Mouse (Mus musculus): ENCODE data around the gene Taf8. TPM values are rescaled to one million over a fixed set of nuclear protein-coding genes. Genes with fewer than 3 reads are reported as not detected.

Taf8 gene
- total RNA-seq, 2 experiments from 2014 or later = 20.5 to 26.2 TPM

GRCm38 (mm10) chr17:47440359-47440890, 61.7 kb downstream of the Taf8 start:
- no peak for DNase-seq (ENCODE audit: low spot score in 2 of 2)
- Histone ChIP-seq H3K27ac (no peak overlapping the region), H3K4me3 (no peak overlapping the region)
- no peak for TF ChIP-seq CTCF (conservative IDR thresholded peaks at IDR 0.05)

GRCm38 (mm10) chr17:47439396-47440028, 62.6 kb downstream of the Taf8 start:
- no peak for TF ChIP-seq CTCF (conservative IDR thresholded peaks at IDR 0.05)
- no peak for DNase-seq (ENCODE audit: low spot score in 2 of 2)
- Histone ChIP-seq H3K27ac (no peak overlapping the region), H3K4me3 (no peak overlapping the region)

GRCm38 (mm10) chr17:47438611-47439010, 63.5 kb downstream of the Taf8 start:
- no peak overlapping the region for H3K27ac ChIP-seq
- TF ChIP-seq CTCF (conservative IDR thresholded peaks at IDR 0.05) = no peak
- H3K4me3 ChIP-seq = no peak overlapping the region
- no peak for DNase-seq (ENCODE audit: low spot score in 2 of 2)

GRCm38 (mm10) chr17:47436907-47437547, 65.1 kb downstream of the Taf8 start, which contains the start of gene 1700001C19Rik:
Gene 1700001C19Rik (minus strand): TSS chr17:47437376.
- DNase-seq (ENCODE audit: low spot score in 2 of 2) = no peak
- TF ChIP-seq CTCF (conservative IDR thresholded peaks at IDR 0.05) = no peak
- Histone ChIP-seq H3K27ac (no peak within 1 kb of the TSS), H3K4me3 (peak within 1 kb of the TSS; percentile 43)

- no peak for DNase-seq (ENCODE audit: low spot score in 2 of 2)
- no peak for TF ChIP-seq CTCF (conservative IDR thresholded peaks at IDR 0.05)
- Histone ChIP-seq H3K4me3 (peak within 1 kb of the TSS; percentile 43), H3K27ac (no peak within 1 kb of the TSS)
Observed at GRCm38 (mm10) chr17:47436156-47436906, 65.8 kb downstream of the Taf8 start, which contains the start of gene AI661453. Gene AI661453 (plus strand): TSS chr17:47436615.

Other genes with a start within 250 kb of the Taf8 start
- gene Mrps10, start 133.4 kb downstream of the Taf8 start, total RNA-seq (2021) = 10 to 100 TPM; 28.3 to 30.1 TPM
- gene Guca1b, start 116.9 kb downstream of the Taf8 start, total RNA-seq (2021) = 1 to 10 TPM; 1.7 to 2.2 TPM
- gene Guca1a, start 101.7 kb downstream of the Taf8 start, total RNA-seq (2021) = under 1 TPM; 0.44 to 0.71 TPM
- under 1 TPM; 0.44 to 0.74 TPM for gene AI661453, start 65.7 kb downstream of the Taf8 start, total RNA-seq (2021)
- not detected for gene 1700001C19Rik, start 64.9 kb downstream of the Taf8 start, total RNA-seq (2021)
- gene Ccnd3, start 2.8 kb upstream of the Taf8 start, total RNA-seq (2021) = 10 to 100 TPM; 33.9 to 41.8 TPM
- 10 to 100 TPM; 18.1 to 18.2 TPM for gene Bysl, start 109.2 kb upstream of the Taf8 start, total RNA-seq (2021)
- gene Med20, start 109.3 kb upstream of the Taf8 start, total RNA-seq (2021) = 10 to 100 TPM; 31.6 to 36.0 TPM
- 1 to 10 TPM; 4.4 to 5.5 TPM for gene Gm20517, start 109.3 kb upstream of the Taf8 start, total RNA-seq (2021)
- 10 to 100 TPM; 11.5 to 12.3 TPM for gene Usp49, start 128.4 kb upstream of the Taf8 start, total RNA-seq (2021)
- 100 to 1,000 TPM; 204 to 205 TPM for gene Tomm6, start 186.1 kb upstream of the Taf8 start, total RNA-seq (2021)
- gene Frs3, start 186.7 kb upstream of the Taf8 start, total RNA-seq (2021) = 10 to 100 TPM; 23.8 to 29.0 TPM
- 1 to 10 TPM; 4.1 to 4.4 TPM for gene Gm21981, start 192.2 kb upstream of the Taf8 start, total RNA-seq (2021)
- gene Prickle4, start 192.4 kb upstream of the Taf8 start, total RNA-seq (2021) = 1 to 10 TPM; 2.5 to 2.8 TPM
- not detected for gene Pgc, start 224.6 kb upstream of the Taf8 start, total RNA-seq (2021)
- 10 to 100 TPM; 12.0 to 13.1 TPM for gene Tfeb, start 234.7 kb upstream of the Taf8 start, total RNA-seq (2021)